Comparison of ENCODE assay signal across 44 mouse cellular contexts in genomic region chr11:62951012-62951411, GRCm38 (mm10). TPM values are rescaled to one million over a fixed set of nuclear protein-coding genes. Genes with fewer than 3 reads are reported as not detected.
"Had no signal": no experiment of that assay in that cellular context is flagged by ENCODE, and none has a peak within 500 bp of the region (broad histone marks: within the 10 kb centered on the region; RNA-seq: fewer than 3 reads in every experiment).

Gene Cdrt4, plus strand, starts transcription at chr11:62951193.

- H3K4me1 ChIP-seq: heart, embryonic 12.5 days; heart, embryonic 13.5 days; heart, embryonic 15.5 days; hindbrain, embryonic 10.5 days; hindbrain, embryonic 12.5 days; hindbrain, embryonic 13.5 days; hindbrain, embryonic 15.5 days; intestine, embryonic 15.5 days; kidney, embryonic 15.5 days had no signal

- H3K27me3 ChIP-seq: heart, embryonic 12.5 days; heart, embryonic 13.5 days; heart, embryonic 15.5 days; hindbrain, embryonic 12.5 days; hindbrain, embryonic 13.5 days; hindbrain, embryonic 15.5 days; intestine, embryonic 15.5 days; kidney, embryonic 15.5 days had no signal

- H3K36me3 ChIP-seq: heart, embryonic 12.5 days; heart, embryonic 13.5 days; heart, embryonic 15.5 days; hindbrain, embryonic 10.5 days; hindbrain, embryonic 12.5 days; hindbrain, embryonic 13.5 days; hindbrain, embryonic 15.5 days; intestine, embryonic 15.5 days; kidney, embryonic 15.5 days had no signal

- H3K9me3 ChIP-seq: heart, embryonic 15.5 days; hindbrain, embryonic 13.5 days; hindbrain, embryonic 15.5 days; intestine, embryonic 15.5 days had no signal

- DNase-seq: heart, postnatal 14 days; heart, postnatal 4 days; kidney, adult 11 months; kidney, adult 18-20 months; kidney, adult 2 months; kidney, adult 8-10 months; kidney, adult 9 months; kidney, postnatal 10 days; kidney, postnatal 14 days; kidney, postnatal 25 days; kidney, postnatal 36 days; kidney, postnatal 4 days; layer of hippocampus, adult 9-11 months; layer of hippocampus, postnatal 36 days had no signal

- H3K4me3 ChIP-seq: heart, embryonic 12.5 days; heart, embryonic 13.5 days; heart, embryonic 15.5 days; hindbrain, embryonic 10.5 days; hindbrain, embryonic 12.5 days; hindbrain, embryonic 13.5 days; hindbrain, embryonic 15.5 days; intestine, embryonic 15.5 days; kidney, embryonic 15.5 days; layer of hippocampus, adult 2 months; left cerebral cortex, adult 2 months had no signal

- H3K27ac ChIP-seq: heart, embryonic 13.5 days; heart, embryonic 15.5 days; hindbrain, embryonic 10.5 days; hindbrain, embryonic 12.5 days; hindbrain, embryonic 13.5 days; hindbrain, embryonic 14.5 days; hindbrain, embryonic 15.5 days; hindbrain, postnatal 0 days; intestine, embryonic 15.5 days; kidney, embryonic 15.5 days; kidney, postnatal 0 days; layer of hippocampus, adult 2 months; left cerebral cortex, adult 2 months had no signal

RNA-seq across cellular contexts. Expression of gene Cdrt4, which starts in this region (rescaled TPM):
- total RNA-seq: heart, adult 8-10 months; heart, postnatal 14 days; heart, postnatal 25 days; hematopoietic stem cell, adult 5-6 weeks; hindbrain, postnatal 0 days; layer of hippocampus, adult 18-20 months; layer of hippocampus, adult 2 months; layer of hippocampus, postnatal 10 days; layer of hippocampus, postnatal 14 days; left cerebral cortex, adult 18-20 months; left cerebral cortex, adult 2 months had no signal
- polyA plus RNA-seq: heart, embryonic 11.5 days; heart, embryonic 12.5 days; heart, embryonic 13.5 days; heart, embryonic 14.5 days; heart, embryonic 15.5 days; hindbrain, embryonic 11.5 days; hindbrain, embryonic 12.5 days; hindbrain, embryonic 14.5 days; hindbrain, embryonic 15.5 days; inflammation-experienced regulatory T-cells, adult 6 months; intestine, embryonic 15.5 days; intestine, embryonic 16.5 days; intestine, postnatal 0 days; kidney, adult 2 months; kidney, embryonic 14.5 days; kidney, embryonic 15.5 days; kidney, embryonic 16.5 days; large intestine, adult 2 months had no signal
